Mouse (Mus musculus): ENCODE results near the gene Slk. TPM values are rescaled to one million over a fixed set of nuclear protein-coding genes. Genes with fewer than 3 reads are reported as not detected.

The Slk gene
- polyA plus RNA-seq (2015; fragmentation: Nextera tagmentation; extraction: Ambion mirVana): 8.2 and 10.4 TPM in 2 replicates

GRCm38 (mm10) chr19:47579225-47579787, at the start of gene Slk:
Gene Slk (plus strand): TSS chr19:47579678.

GRCm38 (mm10) chr19:47537300-47537792, 42.1 kb upstream of the Slk start, which contains the start of gene Stn1:
Gene Stn1 (minus strand): TSS chr19:47537507.

GRCm38 (mm10) chr19:47691994-47692393, 112.5 kb downstream of the Slk start, which contains the start of gene Col17a1:
Gene Col17a1 (minus strand): TSS chr19:47692094.

Other genes with a start within 250 kb of the Slk start
- 4.0 and 4.5 TPM in 2 replicates for gene Sh3pxd2a, start 115.3 kb upstream of the Slk start, polyA plus RNA-seq (2015; fragmentation: Nextera tagmentation; extraction: Ambion mirVana)
- 21.5 and 25.1 TPM in 2 replicates for gene Stn1, start 42.2 kb upstream of the Slk start, polyA plus RNA-seq (2015; fragmentation: Nextera tagmentation; extraction: Ambion mirVana)
- 6.3 and 7.1 TPM in 2 replicates for gene Col17a1, start 112.4 kb downstream of the Slk start, polyA plus RNA-seq (2015; fragmentation: Nextera tagmentation; extraction: Ambion mirVana)
- gene Sfr1, start 152.0 kb downstream of the Slk start, polyA plus RNA-seq (2015; fragmentation: Nextera tagmentation; extraction: Ambion mirVana): 208 and 242 TPM in 2 replicates